Mouse (Mus musculus) kidney, postnatal 4 days (tissue): Measurements from ENCODE around the gene Gm47996.
"Not testable (repeated sequence)": the region's sequence is repeated elsewhere in the genome, so short reads cannot be mapped to it uniquely, and the experiment has no call there.

ENCODE experiments used
- DNase-seq, 2 experiments: peaks; one replicate each; pipeline ENCODE4 v3.0.0; 2021; ENCODE audit warnings: mixed read lengths in 2 of 2

Gene Gm47996

GRCm38 (mm10) chr1:151208493-151208892, 1.4 kb upstream of the Gm47996 start:
- not testable (repeated sequence) for DNase-seq

GRCm38 (mm10) chr1:151208944-151209343, 987 bp upstream of the Gm47996 start:
- not testable (repeated sequence) for DNase-seq

GRCm38 (mm10) chr1:151211666-151212065, 1.7 kb downstream of the Gm47996 start:
- DNase-seq, result not testable (repeated sequence)

GRCm38 (mm10) chr1:151214862-151215261, 4.9 kb downstream of the Gm47996 start:
- DNase-seq, result no peak

- DNase-seq, result peak in 1 of 2 experiments; percentile 22
Measured at GRCm38 (mm10) chr1:151215985-151216384, 6.1 kb downstream of the Gm47996 start.

GRCm38 (mm10) chr1:151216417-151216816, 6.5 kb downstream of the Gm47996 start:
- DNase-seq, result peak; percentile 42 to 66

- no peak for DNase-seq
Measured at GRCm38 (mm10) chr1:151219045-151219444, 9.1 kb downstream of the Gm47996 start.

- DNase-seq, result no peak
Measured at GRCm38 (mm10) chr1:151220098-151220497, 10.2 kb downstream of the Gm47996 start.

- DNase-seq, result no peak
Measured at GRCm38 (mm10) chr1:151222561-151223267, 12.8 kb downstream of the Gm47996 start.

- no peak for DNase-seq
Measured at GRCm38 (mm10) chr1:151223377-151223776, 13.4 kb downstream of the Gm47996 start.

GRCm38 (mm10) chr1:151224536-151224935, 14.6 kb downstream of the Gm47996 start:
- DNase-seq, result no peak

- no peak for DNase-seq
Measured at GRCm38 (mm10) chr1:151227506-151227905, 17.6 kb downstream of the Gm47996 start.

- DNase-seq, result no peak
Measured at GRCm38 (mm10) chr1:151228320-151228989, 18.5 kb downstream of the Gm47996 start.

- no peak for DNase-seq
Measured at GRCm38 (mm10) chr1:151232346-151232745, 22.4 kb downstream of the Gm47996 start.

GRCm38 (mm10) chr1:151233756-151234155, 23.8 kb downstream of the Gm47996 start:
- no peak for DNase-seq

- no peak for DNase-seq
Measured at GRCm38 (mm10) chr1:151235574-151235973, 25.6 kb downstream of the Gm47996 start.

- DNase-seq, result no peak
Measured at GRCm38 (mm10) chr1:151236141-151236930, 26.4 kb downstream of the Gm47996 start.

GRCm38 (mm10) chr1:151237780-151238179, 27.8 kb downstream of the Gm47996 start:
- DNase-seq, result no peak

GRCm38 (mm10) chr1:151243332-151243731, 33.4 kb downstream of the Gm47996 start:
- DNase-seq, result no peak

- DNase-seq, result no peak
Measured at GRCm38 (mm10) chr1:151244013-151244412, 34.1 kb downstream of the Gm47996 start.

- DNase-seq, result no peak
Measured at GRCm38 (mm10) chr1:151244761-151245160, 34.8 kb downstream of the Gm47996 start.

- DNase-seq, result no peak
Measured at GRCm38 (mm10) chr1:151245165-151245564, 35.2 kb downstream of the Gm47996 start.

GRCm38 (mm10) chr1:151245846-151246245, 35.9 kb downstream of the Gm47996 start:
- no peak for DNase-seq
